26 mouse cellular contexts compared by ENCODE assay signal in genomic region chr19:30379767-30380166, GRCm38 (mm10).
A peak's percentile ranks its signal among the peaks of the same experiment; 100 is the strongest.
DNase-seq lines count a peak whose midpoint lies in the region; ATAC-seq lines count a peak whose summit lies in the region.
"Had no signal": no experiment of that assay in that cellular context is flagged by ENCODE, and none has a peak within 500 bp of the region (broad histone marks: within the 10 kb centered on the region; RNA-seq: fewer than 3 reads in every experiment).

No protein-coding gene starts in this region.

- H3K9ac ChIP-seq in embryonic facial prominence, embryonic 11.5 days (replicated peaks; ENCODE audit: low read length) = no peak overlapping the region
- H3K9ac ChIP-seq: limb, embryonic 13.5 days; liver, embryonic 12.5 days; midbrain, embryonic 12.5 days had no signal

- ATAC-seq in embryonic facial prominence, embryonic 11.5 days (replicated peaks; ENCODE audit: insufficient number of reproducible peaks, low FRiP score, low TSS enrichment, low read depth) = no peak
- no peak for ATAC-seq in megakaryocyte progenitor cell, adult 5-6 weeks (replicated peaks; ENCODE audit: poor library complexity)
- ATAC-seq: CD4-positive, CD25-positive, alpha-beta regulatory T cell, adult 4 months; intestine, postnatal 0 days; liver, embryonic 12.5 days had no signal

- no peak overlapping the region for H3K27ac ChIP-seq in embryonic facial prominence, embryonic 11.5 days (replicated peaks; ENCODE audit: low read depth, low read length)
- no peak overlapping the region for H3K27ac ChIP-seq in embryonic facial prominence, embryonic 10.5 days (replicated peaks)
- H3K27ac ChIP-seq: heart, embryonic 10.5 days; layer of hippocampus, adult 2 months; limb, embryonic 13.5 days; liver, embryonic 12.5 days; midbrain, embryonic 12.5 days; stomach, postnatal 0 days had no signal

- DNase-seq in embryonic facial prominence, embryonic 11.5 days (ENCODE audit: low spot score) = peak; percentile 21
- DNase-seq in embryonic facial prominence, embryonic 10.5 days (ENCODE audit: low spot score) = no peak
- DNase-seq in frontal cortex, postnatal 36 days (ENCODE audit: low spot score in 2 of 2) = peak; percentile 2 to 6
- no peak for DNase-seq in frontal cortex, postnatal 14 days (ENCODE audit: low spot score in 2 of 2)
- DNase-seq in left cerebral cortex, postnatal 25 days (ENCODE audit: low spot score in 2 of 2) = peak; percentile 1 to 2
- DNase-seq in left cerebral cortex, adult 9 months (ENCODE audit: low spot score in 2 of 2) = no peak
- peak; percentile 24 for DNase-seq in brain, adult 2 months (ENCODE audit: low read depth, low spot score)
- DNase-seq: adrenal gland, postnatal 14 days; cerebellum, adult 11 months; cerebellum, adult 9-11 months; heart, postnatal 4 days; kidney, postnatal 25 days; layer of hippocampus, postnatal 36 days; lung, adult 18-20 months; lung, postnatal 10 days; thymus, adult 2 months; thymus, postnatal 4 days had no signal

- H3K4me1 ChIP-seq in embryonic facial prominence, embryonic 11.5 days (ENCODE audit: control insufficient read depth, insufficient read depth, low read length) = no peaks in the 10 kb centered on the region
- H3K4me1 ChIP-seq in embryonic facial prominence, embryonic 10.5 days = peaks cover 4% of the 10 kb centered on the region
- H3K4me1 ChIP-seq: heart, embryonic 10.5 days; limb, embryonic 13.5 days; liver, embryonic 12.5 days; midbrain, embryonic 12.5 days had no signal

- intact Hi-C loops in left cerebral cortex, postnatal 25 days (cut with DNase I) = no loop called here

- H3K4me3 ChIP-seq in embryonic facial prominence, embryonic 11.5 days (ENCODE audit: low read depth, low read length) = no peak overlapping the region
- no peak overlapping the region for H3K4me3 ChIP-seq in embryonic facial prominence, embryonic 10.5 days
- H3K4me3 ChIP-seq: heart, embryonic 10.5 days; layer of hippocampus, adult 2 months; limb, embryonic 13.5 days; liver, embryonic 12.5 days; midbrain, embryonic 12.5 days had no signal

- no peaks in the 10 kb centered on the region for H3K36me3 ChIP-seq in embryonic facial prominence, embryonic 11.5 days (replicated peaks; ENCODE audit: control insufficient read depth, insufficient read depth, low read depth, low read length)
- H3K36me3 ChIP-seq in embryonic facial prominence, embryonic 10.5 days (replicated peaks) = no peaks in the 10 kb centered on the region
- H3K36me3 ChIP-seq: heart, embryonic 10.5 days; limb, embryonic 13.5 days; liver, embryonic 12.5 days; midbrain, embryonic 12.5 days had no signal

- H3K9me3 ChIP-seq in embryonic facial prominence, embryonic 11.5 days (replicated peaks; ENCODE audit: control insufficient read depth, low read length) = no peaks in the 10 kb centered on the region
- no peaks in the 10 kb centered on the region for H3K9me3 ChIP-seq in embryonic facial prominence, embryonic 10.5 days
- H3K9me3 ChIP-seq: heart, embryonic 10.5 days; limb, embryonic 13.5 days; liver, embryonic 12.5 days; midbrain, embryonic 12.5 days had no signal

- H3K27me3 ChIP-seq in embryonic facial prominence, embryonic 11.5 days (ENCODE audit: control insufficient read depth, insufficient read depth, low read length) = no peaks in the 10 kb centered on the region
- H3K27me3 ChIP-seq in embryonic facial prominence, embryonic 10.5 days (replicated peaks; ENCODE audit: low read depth, poor library complexity, severe bottlenecking) = no peaks in the 10 kb centered on the region
- H3K27me3 ChIP-seq: limb, embryonic 13.5 days; liver, embryonic 12.5 days; midbrain, embryonic 12.5 days had no signal

- WGBS in embryonic facial prominence, embryonic 11.5 days = 60% methylated on average over 6 of the region's 6 CpGs
- 66% methylated on average over 6 of the region's 6 CpGs for WGBS in embryonic facial prominence, embryonic 10.5 days

- no peak overlapping the region for H3K4me2 ChIP-seq in embryonic facial prominence, embryonic 11.5 days (ENCODE audit: low read depth, low read length)
- H3K4me2 ChIP-seq: limb, embryonic 13.5 days; liver, embryonic 12.5 days; midbrain, embryonic 12.5 days had no signal

Comparison
In these comparisons a context has a peak if more than half of its experiments do, and no peak if none do; other contexts are left out.
1. DNase-seq: peak in embryonic facial prominence, embryonic 11.5 days (single experiment), frontal cortex, postnatal 36 days (2 of 2), left cerebral cortex, postnatal 25 days (2 of 2) and brain, adult 2 months (single experiment); none in embryonic facial prominence, embryonic 10.5 days (single experiment), frontal cortex, postnatal 14 days (0 of 2) and left cerebral cortex, adult 9 months (0 of 2).